Mouse (Mus musculus): ENCODE measurements around the gene Mgll.

Mgll gene

GRCm38 (mm10) chr6:88770981-88771380 lies 46.8 kb downstream of the Mgll start:
- DNase-seq (ENCODE audit: low read depth, low spot score) = no peak

GRCm38 (mm10) chr6:88772041-88772440 lies 47.8 kb downstream of the Mgll start:
- no peak for DNase-seq (ENCODE audit: low read depth, low spot score)

GRCm38 (mm10) chr6:88774055-88774454 lies 49.8 kb downstream of the Mgll start:
- no peak for DNase-seq (ENCODE audit: low read depth, low spot score)

- no peak for DNase-seq (ENCODE audit: low read depth, low spot score)
These were observed 51.1 kb downstream of the Mgll start for GRCm38 (mm10) chr6:88775267-88775666.

GRCm38 (mm10) chr6:88776336-88776923 lies 52.2 kb downstream of the Mgll start:
- no peak for DNase-seq (ENCODE audit: low read depth, low spot score)

GRCm38 (mm10) chr6:88776964-88777363 lies 52.8 kb downstream of the Mgll start:
- no peak for DNase-seq (ENCODE audit: low read depth, low spot score)

DNA sequence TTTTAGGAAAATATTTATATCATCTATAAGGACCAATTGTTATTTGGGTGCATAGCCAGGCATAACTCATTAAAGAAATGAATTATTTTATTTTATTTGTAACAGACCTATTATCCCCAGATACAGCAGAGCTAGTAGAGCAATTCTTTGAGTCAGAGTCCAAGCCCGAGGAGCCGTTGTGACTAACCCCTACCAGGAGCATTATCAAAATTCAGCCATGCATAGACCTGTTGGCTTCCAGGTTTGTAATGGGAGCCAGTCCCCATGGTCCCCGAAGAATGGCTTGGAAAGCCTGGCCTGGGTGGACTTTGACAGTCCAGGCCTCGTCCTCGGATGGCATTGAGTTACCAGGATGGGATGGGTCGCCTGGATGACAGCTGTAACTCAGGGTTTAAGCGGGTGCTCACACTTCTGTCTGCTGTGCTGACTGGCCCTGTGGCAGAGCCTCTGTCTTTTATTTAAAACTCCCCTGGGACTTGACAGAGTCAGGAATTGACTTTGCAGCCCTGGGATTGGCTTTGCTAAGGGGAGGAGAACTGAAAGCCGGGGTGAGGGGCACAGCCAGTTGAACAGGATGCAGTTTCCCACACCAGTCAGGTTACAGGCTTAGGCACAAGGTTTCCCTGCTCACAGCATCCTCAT lies 54.0 kb downstream of the Mgll start:
- DNase-seq (ENCODE audit: low read depth, low spot score) = no peak

DNA sequence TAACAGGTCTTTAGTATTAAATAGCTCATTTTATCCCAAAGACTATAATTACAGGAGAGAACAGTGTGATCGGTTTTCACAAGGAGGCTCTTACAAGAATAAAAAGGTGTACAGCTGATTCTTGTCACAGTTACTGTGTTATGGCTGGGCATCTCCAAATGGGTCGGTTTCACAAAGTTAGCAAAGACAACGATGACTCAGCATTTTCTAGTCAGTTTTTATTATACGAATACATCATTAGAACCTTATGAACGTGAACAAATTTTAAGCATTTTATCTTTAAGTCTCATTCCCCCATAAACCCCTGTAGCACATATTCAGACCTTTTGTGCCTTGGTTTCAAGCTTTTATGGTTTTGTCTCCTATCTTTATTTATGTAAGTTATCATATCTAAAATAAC lies 55.5 kb downstream of the Mgll start:
- DNase-seq (ENCODE audit: low read depth, low spot score) = no peak

DNA sequence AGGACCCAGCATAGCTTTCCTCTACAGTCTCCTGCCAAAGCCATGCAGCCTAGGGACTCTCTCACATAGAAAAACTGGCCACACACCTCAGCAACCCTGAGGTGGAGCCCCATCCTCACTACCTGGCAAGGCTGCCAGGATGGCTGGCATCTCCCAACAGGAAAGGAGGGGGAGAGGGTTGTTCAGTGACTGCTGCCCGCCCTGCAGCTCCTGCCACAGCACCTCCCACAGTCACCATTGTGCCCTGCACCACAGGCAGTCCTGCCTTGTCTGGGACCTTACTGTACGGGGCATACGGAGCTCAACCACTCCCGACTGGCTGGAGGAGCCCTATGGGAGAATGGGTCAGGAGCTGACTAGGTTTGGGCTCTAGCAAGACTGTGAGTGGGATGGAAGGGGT lies 57.7 kb downstream of the Mgll start:
- no peak for DNase-seq (ENCODE audit: low read depth, low spot score)

GRCm38 (mm10) chr6:88782981-88783397 lies 58.8 kb downstream of the Mgll start:
- DNase-seq (ENCODE audit: low read depth, low spot score) = peak; percentile 74

DNA sequence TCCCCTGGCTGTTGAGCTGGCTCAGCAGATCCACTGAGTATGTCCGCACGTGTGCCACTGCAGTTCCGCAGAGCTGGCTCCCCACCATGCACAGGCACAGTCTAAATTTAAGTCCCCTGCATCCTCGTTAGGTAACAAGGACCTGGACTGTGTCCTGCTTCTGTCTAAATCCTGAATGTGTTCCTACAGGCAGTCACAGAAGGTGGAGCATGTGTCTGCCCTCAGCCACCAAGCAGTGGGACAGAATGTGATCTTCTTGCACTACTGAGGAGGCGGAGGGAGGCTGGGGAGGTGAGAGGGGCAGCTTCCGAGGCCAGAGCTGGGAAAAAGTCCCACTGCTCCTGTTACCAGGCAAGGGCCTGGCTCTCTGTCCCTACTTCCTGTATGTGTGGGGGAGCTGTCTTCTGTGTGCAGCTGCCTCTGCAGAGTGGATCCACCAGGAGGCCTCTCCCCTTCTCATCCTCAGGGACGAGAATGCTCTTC lies 60.5 kb downstream of the Mgll start:
- DNase-seq (ENCODE audit: low read depth, low spot score) = no peak

GRCm38 (mm10) chr6:88785331-88785730 lies 61.1 kb downstream of the Mgll start:
- DNase-seq (ENCODE audit: low read depth, low spot score) = no peak

DNA sequence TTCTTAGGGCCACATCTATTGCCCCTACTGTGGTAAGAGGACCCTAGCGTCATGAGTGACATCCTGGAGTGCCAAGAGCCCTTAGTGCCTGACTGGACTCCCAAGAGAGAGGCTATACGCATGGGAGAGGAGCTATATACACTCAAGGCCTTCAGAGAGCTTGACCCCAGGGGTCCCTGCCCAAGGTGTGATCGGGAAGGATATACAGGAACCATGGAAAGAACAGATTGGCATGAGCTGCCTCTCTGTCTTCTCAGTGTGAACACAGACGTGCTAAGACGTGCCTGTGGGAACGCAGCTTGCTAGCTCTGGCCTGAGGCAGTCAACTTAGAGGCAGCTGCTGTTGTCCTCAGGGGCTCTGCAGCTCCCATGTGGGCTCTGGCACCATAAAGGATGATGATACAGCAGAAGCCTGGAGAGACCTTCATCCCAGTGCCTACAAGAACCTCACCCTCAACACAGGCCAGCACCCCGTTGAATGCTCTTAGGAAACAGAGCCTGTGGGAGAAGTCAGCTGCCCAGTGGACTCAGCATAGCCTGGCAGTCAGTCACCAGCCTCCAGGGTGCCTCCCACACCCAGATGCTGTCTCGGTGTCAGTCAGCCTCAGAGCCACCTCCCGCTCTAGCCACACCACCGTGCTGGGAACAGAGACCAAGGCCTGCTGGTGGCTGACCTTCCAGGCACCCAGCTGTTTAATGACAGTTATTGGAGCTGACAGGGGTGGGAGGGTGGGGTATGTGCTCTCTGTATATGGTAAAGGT lies 61.8 kb downstream of the Mgll start:
- no peak for DNase-seq (ENCODE audit: low read depth, low spot score)

DNA sequence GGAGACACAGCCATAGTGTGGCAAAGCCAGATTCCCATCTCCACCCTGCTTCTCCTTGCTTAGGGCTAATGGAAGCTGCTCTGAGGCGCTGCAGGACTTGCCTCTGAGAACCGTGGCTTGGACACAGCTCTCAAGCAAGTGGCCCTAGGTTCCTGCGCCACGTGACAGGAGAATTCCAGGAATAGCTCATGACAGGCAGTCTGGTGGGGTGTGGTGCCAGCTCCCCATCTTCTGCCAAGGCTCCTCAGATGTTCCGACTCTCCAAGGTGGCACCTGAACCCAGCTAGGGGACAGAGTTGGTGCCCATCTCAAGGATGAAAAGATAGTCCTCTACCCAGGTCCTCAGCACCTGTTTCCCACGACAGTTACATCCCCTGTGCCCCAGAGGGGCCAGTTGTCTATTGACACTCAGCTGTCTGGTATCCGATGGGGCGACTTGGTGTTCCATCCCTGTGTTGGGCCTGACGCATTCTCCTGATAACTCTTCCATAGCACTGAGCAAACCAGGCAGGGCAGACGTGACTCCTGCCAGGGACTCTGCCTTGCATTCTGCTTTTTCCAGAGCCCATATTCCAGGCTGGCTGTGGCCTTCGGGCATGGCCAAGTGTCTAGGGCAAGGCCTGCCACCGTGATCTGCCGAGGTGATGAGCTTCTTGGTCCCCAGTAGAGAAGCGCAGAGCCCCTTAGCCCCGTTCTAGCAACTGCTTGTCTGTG lies 62.7 kb downstream of the Mgll start:
- DNase-seq (ENCODE audit: low read depth, low spot score) = no peak

- no peak for DNase-seq (ENCODE audit: low read depth, low spot score)
These were observed 63.3 kb downstream of the Mgll start for GRCm38 (mm10) chr6:88787496-88787895.

GRCm38 (mm10) chr6:88788219-88788618 lies 64.0 kb downstream of the Mgll start:
- no peak for DNase-seq (ENCODE audit: low read depth, low spot score)

GRCm38 (mm10) chr6:88791299-88791698 lies 67.1 kb downstream of the Mgll start:
- no peak for DNase-seq (ENCODE audit: low read depth, low spot score)

GRCm38 (mm10) chr6:88792147-88792691 lies 68.0 kb downstream of the Mgll start:
- no peak for DNase-seq (ENCODE audit: low read depth, low spot score)

DNA sequence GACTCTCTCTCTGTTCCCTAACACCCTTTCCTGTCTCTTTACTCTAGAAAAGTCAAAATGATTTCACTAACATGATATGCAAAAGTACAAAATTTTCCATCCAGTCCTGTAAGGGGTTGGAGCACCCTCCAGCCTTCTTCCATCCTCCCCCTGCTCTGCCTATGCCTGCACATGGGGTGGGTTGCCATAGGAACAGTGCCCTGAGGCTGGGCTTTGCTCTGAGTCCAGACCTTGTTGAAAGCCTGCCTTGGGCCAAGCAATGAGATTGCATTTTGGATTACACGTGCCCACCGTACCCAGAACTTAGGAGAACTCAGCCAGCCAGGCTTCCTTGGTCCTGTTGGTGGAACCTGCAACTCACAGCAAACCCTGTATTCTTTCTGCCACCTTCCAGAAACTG lies 69.0 kb downstream of the Mgll start:
- no peak for DNase-seq (ENCODE audit: low read depth, low spot score)

DNA sequence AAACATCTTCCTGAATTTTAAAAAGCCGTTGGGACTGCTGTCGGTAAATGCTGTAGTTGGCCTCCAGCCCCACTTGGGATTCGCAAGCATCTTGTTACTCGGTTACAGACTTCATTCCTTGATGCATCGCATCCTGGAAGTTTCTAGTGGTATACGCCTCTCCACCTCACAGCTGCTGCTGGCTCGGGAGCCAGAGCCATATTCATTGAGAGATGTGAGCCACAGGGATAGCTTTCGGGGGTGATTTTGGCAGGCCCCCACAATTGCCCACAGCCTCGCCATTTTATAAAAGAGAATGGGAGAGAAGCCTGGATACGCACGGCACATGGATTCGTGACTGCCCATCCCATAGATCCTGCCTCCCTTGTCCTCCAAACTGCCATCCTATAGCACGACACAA lies 69.7 kb downstream of the Mgll start:
- no peak for DNase-seq (ENCODE audit: low read depth, low spot score)

DNA sequence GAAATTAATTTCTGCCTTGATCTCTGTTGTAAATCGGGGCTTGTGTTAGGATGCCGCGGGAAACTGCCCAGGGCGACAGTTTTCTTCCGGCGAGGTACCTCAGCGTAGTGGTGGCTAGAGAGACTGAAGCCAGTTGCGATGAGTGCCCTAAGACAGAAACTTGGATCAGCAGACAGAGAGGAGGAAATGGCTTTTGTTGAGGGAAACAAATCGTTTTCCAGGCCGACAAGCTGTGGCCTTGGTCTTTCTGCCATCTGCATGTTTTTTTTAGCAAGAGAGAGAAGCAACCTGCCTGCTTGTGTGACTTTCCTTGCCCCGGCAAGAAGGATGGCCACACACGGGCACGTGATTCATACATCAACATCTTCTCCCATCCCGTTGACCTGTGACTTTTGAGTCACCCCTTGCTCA lies 70.4 kb downstream of the Mgll start:
- DNase-seq (ENCODE audit: low read depth, low spot score) = no peak

- no peak for DNase-seq (ENCODE audit: low read depth, low spot score)
These were observed 76.0 kb downstream of the Mgll start for GRCm38 (mm10) chr6:88800191-88800590.

Data from CD4-positive helper T cell, adult 2 months (primary cell).